Mouse (Mus musculus) embryonic facial prominence, embryonic 12.5 days (tissue): ENCODE data around the gene Fbxl17. TPM values are rescaled to one million over a fixed set of nuclear protein-coding genes. Genes with fewer than 3 reads are reported as not detected.

ENCODE experiments used
- ATAC-seq: fragments of 200-750 bp; cut with Nextera tagmentation; 2 replicates; pipeline ENCODE4 v1.8.0; 2017; ENCODE audit not compliant: insufficient number of reproducible peaks, insufficient read depth, low FRiP score, low TSS enrichment
- H3K27ac ChIP-seq: fragments of 300-500 bp; sonication (generic); 2 replicates; pipeline ENCODE4 v1.5.1; 2016; ENCODE audit warnings: mild to moderate bottlenecking
- H3K27me3 ChIP-seq: fragments of 300-500 bp; sonication (generic); 2 replicates; pipeline ENCODE4 v1.6.1; 2016; ENCODE audit warnings: mild to moderate bottlenecking, moderate library complexity
- H3K36me3 ChIP-seq: fragments of 300-500 bp; sonication (generic); 2 replicates; pipeline ENCODE4 v1.6.1; 2016; ENCODE audit warnings: mild to moderate bottlenecking
- H3K4me1 ChIP-seq: fragments of 300-500 bp; sonication (generic); 2 replicates; pipeline ENCODE4 v1.6.1; 2016
- H3K4me2 ChIP-seq: fragments of 300-500 bp; sonication (generic); replicated peaks from 2 replicates; pipeline ENCODE4 v1.6.1; 2016; ENCODE audit warnings: mild to moderate bottlenecking, moderate library complexity
- H3K4me3 ChIP-seq: fragments of 300-500 bp; sonication (generic); 2 replicates; pipeline ENCODE4 v1.5.1; 2016; ENCODE audit warnings: mild to moderate bottlenecking
- H3K9ac ChIP-seq: fragments of 300-500 bp; sonication (generic); 2 replicates; pipeline ENCODE4 v1.6.1; 2016; ENCODE audit warnings: mild to moderate bottlenecking, moderate library complexity
- H3K9me3 ChIP-seq: fragments of 300-500 bp; sonication (generic); 2 replicates; pipeline ENCODE4 v1.6.1; 2016; ENCODE audit warnings: mild to moderate bottlenecking, moderate library complexity
- WGBS: fragments of 180-500 bp; shearing (Covaris S2); methylation state at CpG from one replicate; pipeline ENCODE4 v1.1.7; 2016; 5-methylcytosine and 5-hydroxymethylcytosine counted together
- polyA plus RNA-seq: library from polyadenylated mRNA; unstranded; fragments of >200 nt; fragmentation: Nextera tagmentation; extraction: Ambion mirVana; gene quantifications from 2 replicates; pipeline ENCODE4 v1.2.1, GENCODE M21; 2016

Fbxl17 gene
- polyA plus RNA-seq, 1 experiment from 2014 or later: 7.9 TPM

GRCm38 (mm10) chr17:63198703-63199102 lies 301.1 kb downstream of the Fbxl17 start:
- no peak for ATAC-seq
- WGBS: 97% methylated on average over 1 of the region's 1 CpGs
- H3K9me3 ChIP-seq: no peaks in the 10 kb centered on the region
- no peaks in the 10 kb centered on the region for H3K4me1 ChIP-seq
- no peak overlapping the region for H3K27ac ChIP-seq
- no peaks in the 10 kb centered on the region for H3K36me3 ChIP-seq
- no peak overlapping the region for H3K4me2 ChIP-seq
- H3K4me3 ChIP-seq: no peak overlapping the region
- H3K27me3 ChIP-seq: no peaks in the 10 kb centered on the region
- H3K9ac ChIP-seq: no peak overlapping the region

DNA sequence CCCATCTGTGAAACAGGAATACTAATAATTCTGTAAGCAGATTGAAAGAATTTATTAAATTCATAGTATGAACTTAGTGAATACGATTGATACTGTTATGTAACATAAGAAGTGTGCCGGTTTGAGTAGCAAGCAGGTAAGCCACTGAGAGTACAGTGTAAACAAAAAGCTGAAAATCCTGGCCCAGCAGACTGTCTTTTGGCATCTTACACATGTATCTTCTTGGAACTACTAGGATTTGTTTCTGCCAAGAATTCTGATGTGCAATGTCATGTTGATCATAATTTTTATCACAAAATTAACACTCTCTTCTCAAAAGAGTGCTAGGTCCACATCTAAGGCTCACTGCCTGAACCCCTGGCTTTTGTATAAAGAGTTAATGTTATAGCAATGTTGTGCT lies 304.3 kb downstream of the Fbxl17 start:
- Histone ChIP-seq H3K9me3 (no peaks in the 10 kb centered on the region), H3K4me1 (no peaks in the 10 kb centered on the region), H3K4me3 (no peak overlapping the region), H3K27ac (no peak overlapping the region), H3K9ac (no peak overlapping the region), H3K36me3 (no peaks in the 10 kb centered on the region), H3K27me3 (no peaks in the 10 kb centered on the region), H3K4me2 (no peak overlapping the region)
- no peak for ATAC-seq
- whole genome bisulfite sequencing: 93% methylated on average over 2 of the region's 2 CpGs

DNA sequence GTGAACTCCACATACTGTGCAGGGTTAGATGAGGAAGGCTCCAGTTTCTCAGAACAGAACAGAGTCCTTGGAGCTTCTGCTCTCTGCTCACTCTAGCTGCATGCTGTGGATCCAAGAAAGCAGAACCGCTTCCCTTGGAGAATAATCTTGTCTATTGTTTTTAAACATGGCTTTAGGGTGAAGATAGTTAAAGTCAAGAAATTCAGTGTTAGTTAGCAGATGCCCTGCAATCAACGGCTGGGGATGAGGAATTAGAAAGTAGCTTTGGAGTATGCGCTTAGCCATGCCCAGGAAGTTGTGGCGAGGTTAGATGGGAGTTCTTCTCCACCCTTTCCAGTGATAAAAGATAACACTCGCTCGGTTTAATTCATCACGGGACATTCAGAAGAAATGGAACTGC lies 306.6 kb downstream of the Fbxl17 start:
- Histone ChIP-seq H3K4me2 (no peak overlapping the region), H3K4me1 (no peaks in the 10 kb centered on the region), H3K9me3 (no peaks in the 10 kb centered on the region), H3K9ac (no peak overlapping the region), H3K27ac (no peak overlapping the region), H3K4me3 (no peak overlapping the region), H3K36me3 (no peaks in the 10 kb centered on the region), H3K27me3 (no peaks in the 10 kb centered on the region)
- ATAC-seq: no peak
- 68% methylated on average over 7 of the region's 7 CpGs for WGBS

GRCm38 (mm10) chr17:63191345-63191744 lies 308.5 kb downstream of the Fbxl17 start:
- no peak for ATAC-seq
- Histone ChIP-seq H3K9me3 (no peaks in the 10 kb centered on the region), H3K4me3 (no peak overlapping the region), H3K4me2 (no peak overlapping the region), H3K27ac (no peak overlapping the region), H3K27me3 (no peaks in the 10 kb centered on the region), H3K36me3 (no peaks in the 10 kb centered on the region), H3K4me1 (no peaks in the 10 kb centered on the region), H3K9ac (no peak overlapping the region)
- 77% methylated on average over 8 of the region's 8 CpGs for WGBS

- no peak for ATAC-seq
- Histone ChIP-seq H3K9me3 (no peaks in the 10 kb centered on the region), H3K36me3 (no peaks in the 10 kb centered on the region), H3K4me2 (no peak overlapping the region), H3K9ac (no peak overlapping the region), H3K4me1 (no peaks in the 10 kb centered on the region), H3K27ac (no peak overlapping the region), H3K4me3 (no peak overlapping the region), H3K27me3 (no peaks in the 10 kb centered on the region)
- 87% methylated on average over 8 of the region's 8 CpGs for WGBS
Measured at GRCm38 (mm10) chr17:63189274-63189673, 310.5 kb downstream of the Fbxl17 start.

DNA sequence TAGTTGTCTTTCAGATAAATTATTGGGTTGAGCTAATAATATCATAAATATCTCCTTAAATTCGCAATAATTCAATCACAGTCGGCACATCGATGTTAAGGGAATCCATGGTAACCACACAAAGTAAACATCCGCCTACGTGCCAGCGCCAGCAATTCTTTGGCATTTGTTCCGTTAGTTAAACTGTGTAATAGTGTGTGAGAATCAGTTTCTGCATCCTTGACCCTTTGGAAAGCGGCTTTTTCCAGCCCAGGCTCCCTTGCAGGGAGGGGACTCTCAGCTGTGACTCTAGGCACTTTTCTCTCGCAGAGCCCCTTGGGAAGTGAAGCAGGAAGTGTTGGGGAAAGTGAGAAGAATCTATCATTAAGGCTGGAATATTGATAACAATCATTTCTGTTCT lies 314.3 kb downstream of the Fbxl17 start:
- Histone ChIP-seq H3K27ac (no peak overlapping the region), H3K4me2 (no peak overlapping the region), H3K9ac (no peak overlapping the region), H3K36me3 (no peaks in the 10 kb centered on the region), H3K4me3 (no peak overlapping the region), H3K9me3 (no peaks in the 10 kb centered on the region), H3K27me3 (no peaks in the 10 kb centered on the region), H3K4me1 (no peaks in the 10 kb centered on the region)
- ATAC-seq: no peak
- 68% methylated on average over 9 of the region's 9 CpGs for WGBS

- H3K4me1 ChIP-seq: no peaks in the 10 kb centered on the region
- H3K27ac ChIP-seq: no peak overlapping the region
- no peaks in the 10 kb centered on the region for H3K27me3 ChIP-seq
- H3K9me3 ChIP-seq: no peaks in the 10 kb centered on the region
- ATAC-seq: no peak
- H3K4me3 ChIP-seq: no peak overlapping the region
- no peaks in the 10 kb centered on the region for H3K36me3 ChIP-seq
- no peak overlapping the region for H3K4me2 ChIP-seq
- H3K9ac ChIP-seq: no peak overlapping the region
- WGBS: 78% methylated on average over 10 of the region's 10 CpGs
Measured at GRCm38 (mm10) chr17:63184844-63185504, 314.8 kb downstream of the Fbxl17 start.

DNA sequence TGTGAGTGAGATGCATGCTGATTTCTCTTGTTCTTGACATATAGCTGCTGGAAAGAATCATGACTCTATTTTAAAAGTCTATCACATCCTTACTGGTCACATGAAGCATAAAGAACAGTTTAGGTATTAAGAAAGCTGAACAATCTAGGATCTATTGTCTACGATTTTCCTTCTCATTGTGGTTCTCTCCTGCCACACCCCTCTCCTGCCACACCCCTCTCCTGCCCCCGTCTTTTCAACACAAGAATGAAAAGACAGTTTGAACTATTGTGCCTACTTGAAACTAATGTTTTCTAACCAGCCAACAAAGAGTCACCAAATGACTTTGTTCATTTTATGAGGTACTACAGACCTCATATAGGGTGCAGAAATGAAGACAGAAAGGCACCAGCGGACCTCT lies 316.4 kb downstream of the Fbxl17 start:
- no peak overlapping the region for H3K4me2 ChIP-seq
- H3K4me3 ChIP-seq: no peak overlapping the region
- ATAC-seq: no peak
- H3K9me3 ChIP-seq: no peaks in the 10 kb centered on the region
- no peaks in the 10 kb centered on the region for H3K4me1 ChIP-seq
- no peaks in the 10 kb centered on the region for H3K36me3 ChIP-seq
- 73% methylated on average over 3 of the region's 3 CpGs for WGBS
- H3K9ac ChIP-seq: no peak overlapping the region
- no peak overlapping the region for H3K27ac ChIP-seq
- no peaks in the 10 kb centered on the region for H3K27me3 ChIP-seq

- 66% methylated on average over 5 of the region's 5 CpGs for WGBS
- H3K9me3 ChIP-seq: no peaks in the 10 kb centered on the region
- H3K27me3 ChIP-seq: no peaks in the 10 kb centered on the region
- H3K27ac ChIP-seq: no peak overlapping the region
- H3K4me3 ChIP-seq: no peak overlapping the region
- no peak overlapping the region for H3K9ac ChIP-seq
- H3K4me1 ChIP-seq: no peaks in the 10 kb centered on the region
- no peak for ATAC-seq
- no peak overlapping the region for H3K4me2 ChIP-seq
- H3K36me3 ChIP-seq: no peaks in the 10 kb centered on the region
Measured at GRCm38 (mm10) chr17:63181661-63182060, 318.2 kb downstream of the Fbxl17 start.

DNA sequence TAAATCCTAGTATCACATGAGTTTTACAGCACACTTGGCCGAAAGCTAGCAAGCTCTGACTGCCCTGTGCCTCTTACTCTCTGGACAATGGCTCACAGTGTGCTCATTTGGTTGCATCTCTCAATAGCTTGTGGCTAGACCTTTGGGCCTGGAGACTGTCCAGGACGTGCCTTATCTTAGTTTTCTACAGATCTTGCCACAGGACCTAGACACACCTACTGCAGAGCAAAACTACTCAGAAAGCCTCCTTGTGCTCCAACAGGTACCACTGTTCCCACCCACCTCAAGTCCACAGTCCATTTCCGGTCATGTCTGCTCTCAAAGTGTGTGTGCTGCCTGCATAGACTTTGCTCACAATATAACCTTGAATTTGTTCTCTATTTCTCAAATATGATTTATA lies 319.8 kb downstream of the Fbxl17 start:
- no peak overlapping the region for H3K27ac ChIP-seq
- ATAC-seq: no peak
- H3K9ac ChIP-seq: no peak overlapping the region
- H3K36me3 ChIP-seq: no peaks in the 10 kb centered on the region
- WGBS: 82% methylated on average over 3 of the region's 3 CpGs
- H3K27me3 ChIP-seq: no peaks in the 10 kb centered on the region
- H3K4me1 ChIP-seq: 0 out of 2 replicates have a peak, but pooled peaks cover 6% of the 10 kb centered on the region
- no peak overlapping the region for H3K4me2 ChIP-seq
- no peaks in the 10 kb centered on the region for H3K9me3 ChIP-seq
- no peak overlapping the region for H3K4me3 ChIP-seq

DNA sequence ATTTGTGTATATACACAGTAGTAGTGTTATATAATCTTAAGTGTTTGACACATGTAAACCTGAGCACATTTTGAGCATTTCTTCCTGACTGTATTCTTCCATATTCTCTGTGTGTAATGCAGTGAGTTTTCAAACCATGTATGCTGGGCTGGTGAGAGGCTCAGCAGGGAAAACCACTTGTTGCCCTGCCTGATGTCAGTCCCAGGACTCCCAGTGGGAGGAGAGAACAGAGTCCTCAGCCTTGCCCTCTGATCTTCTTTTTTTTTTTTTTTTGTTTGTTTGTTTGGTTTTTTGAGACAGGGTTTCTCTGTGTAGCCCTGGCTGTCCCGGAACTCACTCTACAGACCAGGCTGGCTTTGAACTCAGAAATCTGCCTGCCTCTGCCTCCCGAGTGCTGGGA lies 321.5 kb downstream of the Fbxl17 start:
- no peaks in the 10 kb centered on the region for H3K27me3 ChIP-seq
- 98% methylated on average over 2 of the region's 2 CpGs for WGBS

DNA sequence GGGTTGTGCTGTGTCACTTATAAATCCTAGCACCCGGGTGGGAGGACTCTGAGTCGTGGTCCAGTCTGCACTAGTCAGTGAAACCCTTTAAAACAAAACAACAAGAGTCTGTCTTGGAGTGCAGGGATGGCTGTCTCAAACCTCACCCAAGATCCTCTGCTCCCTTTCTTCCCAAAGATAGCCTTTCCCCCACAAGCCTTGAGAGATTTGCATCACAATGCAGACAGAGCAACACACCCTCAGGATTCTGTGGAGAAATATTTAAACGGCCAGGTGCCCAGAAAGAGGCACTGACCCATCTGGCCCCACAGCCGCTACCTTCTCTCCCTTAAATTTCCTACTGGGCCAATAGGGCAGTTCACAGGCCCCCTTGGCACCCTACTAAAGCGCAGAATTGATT lies 323.4 kb downstream of the Fbxl17 start:
- Histone ChIP-seq H3K4me2 (no peak overlapping the region), H3K36me3 (no peaks in the 10 kb centered on the region), H3K27ac (no peak overlapping the region), H3K27me3 (no peaks in the 10 kb centered on the region), H3K9ac (no peak overlapping the region), H3K4me3 (no peak overlapping the region), H3K9me3 (no peaks in the 10 kb centered on the region), H3K4me1 (0 out of 2 replicates have a peak, but pooled peaks cover 9% of the 10 kb centered on the region)
- WGBS: 70% methylated on average over 5 of the region's 5 CpGs
- ATAC-seq: no peak

More for the DNA sequence above, 321.5 kb downstream of the Fbxl17 start:
- no peak for ATAC-seq
- H3K36me3 ChIP-seq: no peaks in the 10 kb centered on the region
- H3K4me1 ChIP-seq: 0 out of 2 replicates have a peak, but pooled peaks cover 6% of the 10 kb centered on the region
- H3K4me3 ChIP-seq: no peak overlapping the region
- no peak overlapping the region for H3K4me2 ChIP-seq
- no peaks in the 10 kb centered on the region for H3K9me3 ChIP-seq
- H3K27ac ChIP-seq: no peak overlapping the region
- H3K9ac ChIP-seq: no peak overlapping the region
